In genomic region chr5:30342601-30343015, GRCm38 (mm10) we compare ENCODE assay signal across 9 mouse cellular contexts.
DNase-seq lines count a peak whose midpoint lies in the region; ATAC-seq lines count a peak whose summit lies in the region.
"Had no signal": no experiment of that assay in that cellular context is flagged by ENCODE, and none has a peak within 500 bp of the region (broad histone marks: within the 10 kb centered on the region; RNA-seq: fewer than 3 reads in every experiment).

No protein-coding gene starts in this region.

- peak overlapping the region; percentile 52 for H3K4me2 ChIP-seq in hindbrain, embryonic 12.5 days (replicated peaks)

- H3K27ac ChIP-seq in hindbrain, embryonic 12.5 days: no peak overlapping the region
- H3K27ac ChIP-seq in midbrain, embryonic 10.5 days (replicated peaks): no peak overlapping the region; the same call in 1 of the 2 replicates

- H3K36me3 ChIP-seq in hindbrain, embryonic 12.5 days: no peaks in the 10 kb centered on the region
- no peaks in the 10 kb centered on the region for H3K36me3 ChIP-seq in midbrain, embryonic 10.5 days

- intact Hi-C loops in gastrocnemius, postnatal 36 days (cut with DNase I): no loop called here

- no peaks in the 10 kb centered on the region for H3K9me3 ChIP-seq in hindbrain, embryonic 12.5 days (replicated peaks)
- no peaks in the 10 kb centered on the region for H3K9me3 ChIP-seq in midbrain, embryonic 10.5 days (replicated peaks)

- peaks cover 8% of the 10 kb centered on the region for H3K4me1 ChIP-seq in hindbrain, embryonic 12.5 days
- H3K4me1 ChIP-seq in midbrain, embryonic 10.5 days: peaks cover 8% of the 10 kb centered on the region

- H3K27me3 ChIP-seq in hindbrain, embryonic 12.5 days: peaks cover 16% of the 10 kb centered on the region
- H3K27me3 ChIP-seq in midbrain, embryonic 10.5 days (ENCODE audit: low read depth, poor library complexity, severe bottlenecking): peaks cover 24% of the 10 kb centered on the region

- peak overlapping the region; percentile 32 for H3K9ac ChIP-seq in hindbrain, embryonic 12.5 days

- ATAC-seq in hindbrain, embryonic 12.5 days (ENCODE audit: low FRiP score): peak; percentile 22; the same call in 1 of the 2 replicates

- DNase-seq in layer of hippocampus, adult 9-11 months: peak; percentile 25
- no peak for DNase-seq in layer of hippocampus, postnatal 10 days (ENCODE audit: low spot score in 2 of 2)
- DNase-seq in cerebellum, adult 9-10 months: peak; percentile 45
- DNase-seq in midbrain, embryonic 10.5 days (ENCODE audit: low spot score): peak; percentile 21
- DNase-seq in gastrocnemius, postnatal 36 days: no peak
- DNase-seq in layer of hippocampus, adult 9-10 months (ENCODE audit: low spot score): no peak
- no peak for DNase-seq in adrenal gland, adult 2 months

- 6% methylated on average over 17 of the region's 17 CpGs for WGBS in hindbrain, embryonic 12.5 days
- WGBS in midbrain, embryonic 10.5 days: 6% methylated on average over 17 of the region's 17 CpGs

- H3K4me3 ChIP-seq in hindbrain, embryonic 12.5 days: peak overlapping the region; percentile 19
- peak overlapping the region; percentile 46 for H3K4me3 ChIP-seq in midbrain, embryonic 10.5 days
- H3K4me3 ChIP-seq: myocyte had no signal

Comparison
In these comparisons a context has a peak if more than half of its experiments do, and no peak if none do; other contexts are left out.
1. DNase-seq: peak in layer of hippocampus, adult 9-11 months (single experiment), cerebellum, adult 9-10 months (single experiment) and midbrain, embryonic 10.5 days (single experiment); none in layer of hippocampus, postnatal 10 days (0 of 2), gastrocnemius, postnatal 36 days (0 of 2), layer of hippocampus, adult 9-10 months (single experiment) and adrenal gland, adult 2 months (single experiment).